Mouse (Mus musculus) thymus, adult 2 months (tissue): ENCODE measurements around the gene Cbfa2t3. TPM values are rescaled to one million over a fixed set of nuclear protein-coding genes. Genes with fewer than 3 reads are reported as not detected.

Experiments
- DNase-seq: peaks from one replicate; pipeline ENCODE4 v3.0.0; 2021
- H3K27ac ChIP-seq: fragments of 200-500 bp; 2 replicates; pipeline ENCODE4 v1.5.1; 2012; ENCODE audit warnings: low read length, control low read depth; ENCODE audit not compliant: control insufficient read depth, insufficient read depth
- H3K27me3 ChIP-seq: fragments of 200-500 bp; 2 replicates; pipeline ENCODE4 v1.6.1; 2012; ENCODE audit warnings: mild to moderate bottlenecking, low read length, moderate library complexity, mixed read lengths; ENCODE audit not compliant: control insufficient read depth, insufficient read depth
- H3K36me3 ChIP-seq: fragments of 200-500 bp; 2 replicates; pipeline ENCODE4 v1.6.1; 2012; ENCODE audit warnings: mild to moderate bottlenecking, low read length, moderate library complexity; ENCODE audit not compliant: control insufficient read depth, insufficient read depth
- H3K4me1 ChIP-seq: fragments of 200-500 bp; replicated peaks from 2 replicates; pipeline ENCODE4 v1.6.1; 2012; ENCODE audit warnings: low read length; ENCODE audit not compliant: control insufficient read depth, insufficient read depth
- H3K4me3 ChIP-seq: fragments of 200-500 bp; 2 replicates; pipeline ENCODE4 v1.5.1; 2012; ENCODE audit warnings: mild to moderate bottlenecking, low read length, control low read depth, moderate library complexity; ENCODE audit not compliant: control insufficient read depth, insufficient read depth
- CTCF ChIP-seq: fragments of 200-500 bp; IDR thresholded peaks from 2 replicates; pipeline ENCODE4 v1.5.1; 2012; ENCODE audit warnings: mild to moderate bottlenecking, control low read depth, low read length, moderate library complexity, borderline replicate concordance; ENCODE audit not compliant: control insufficient read depth, poor library complexity, insufficient read depth; ENCODE audit errors: extremely low read depth
- POLR2A ChIP-seq: fragments of 200-500 bp; IDR thresholded peaks from 2 replicates; pipeline ENCODE4 v1.6.1; 2012; ENCODE audit warnings: mild to moderate bottlenecking, low read length, control low read depth, moderate library complexity; ENCODE audit not compliant: control insufficient read depth, poor library complexity, insufficient read depth; ENCODE audit errors: extremely low read depth
- WGBS: fragments of 180-500 bp; shearing (Covaris S2); methylation state at CpG from one replicate; pipeline ENCODE4 v1.1.7; 2018; 5-methylcytosine and 5-hydroxymethylcytosine counted together
- polyA plus RNA-seq: library from polyadenylated mRNA; depleted of rRNA; stranded (reverse); fragments of >200 nt; gene quantifications from 2 replicates; pipeline ENCODE4 v1.2.3, GENCODE M21; 2012

The Cbfa2t3 gene
- polyA plus RNA-seq, 1 experiment = 62.3 TPM

- H3K4me3 ChIP-seq = no peak overlapping the region
- H3K27ac ChIP-seq = no peak overlapping the region
- WGBS = 91% methylated on average over 19 of the region's 19 CpGs
Observed at GRCm38 (mm10) chr8:122685097-122685861, 13.6 kb downstream of the Cbfa2t3 start.

GRCm38 (mm10) chr8:122682820-122683219 is 16.1 kb downstream of the Cbfa2t3 start:
- 94% methylated on average over 11 of the region's 11 CpGs for WGBS
- Histone ChIP-seq H3K36me3 (no peaks in the 10 kb centered on the region), H3K27me3 (no peaks in the 10 kb centered on the region), H3K4me1 (peaks cover 30% of the 10 kb centered on the region), H3K27ac (no peak overlapping the region), H3K4me3 (no peak overlapping the region)
- TF ChIP-seq CTCF = no peak
- TF ChIP-seq POLR2A = no peak
- DNase-seq = no peak

More at GRCm38 (mm10) chr8:122685097-122685861, 13.6 kb downstream of the Cbfa2t3 start:
- Histone ChIP-seq H3K36me3 (no peaks in the 10 kb centered on the region), H3K27me3 (no peaks in the 10 kb centered on the region), H3K4me1 (peaks cover 19% of the 10 kb centered on the region)
- no peak for DNase-seq
- no peak for TF ChIP-seq CTCF
- no peak for TF ChIP-seq POLR2A

- H3K4me1 ChIP-seq = peaks cover 53% of the 10 kb centered on the region
- H3K36me3 ChIP-seq = no peaks in the 10 kb centered on the region
- TF ChIP-seq CTCF (no peak), POLR2A (no peak)
- DNase-seq = no peak
- H3K27me3 ChIP-seq = no peaks in the 10 kb centered on the region
- 16% methylated on average over 7 of the region's 7 CpGs for WGBS
- H3K27ac ChIP-seq = peak overlapping the region; percentile 33; the same call in 1 of the 2 replicates
- H3K4me3 ChIP-seq = no peak overlapping the region
Observed at GRCm38 (mm10) chr8:122680171-122680570, 18.7 kb downstream of the Cbfa2t3 start.

GRCm38 (mm10) chr8:122679325-122679920 is 19.5 kb downstream of the Cbfa2t3 start:
- 77% methylated on average over 11 of the region's 11 CpGs for WGBS
- H3K27ac ChIP-seq = peak overlapping the region; percentile 31; the same call in 1 of the 2 replicates

GRCm38 (mm10) chr8:122678896-122679210 is 20.1 kb downstream of the Cbfa2t3 start:
- no peak for TF ChIP-seq CTCF
- no peak; the same call in 1 of the 2 replicates for TF ChIP-seq POLR2A
- Histone ChIP-seq H3K27me3 (no peaks in the 10 kb centered on the region), H3K4me1 (peaks cover 53% of the 10 kb centered on the region), H3K36me3 (no peaks in the 10 kb centered on the region), H3K27ac (peak overlapping the region; percentile 25; the same call in 1 of the 2 replicates), H3K4me3 (peak overlapping the region; percentile 80)
- no peak for DNase-seq
- 3% methylated on average over 14 of the region's 14 CpGs for WGBS

More at GRCm38 (mm10) chr8:122679325-122679920, 19.5 kb downstream of the Cbfa2t3 start:
- no peaks in the 10 kb centered on the region for H3K36me3 ChIP-seq
- H3K4me3 ChIP-seq = no peak overlapping the region
- no peaks in the 10 kb centered on the region for H3K27me3 ChIP-seq
- no peak for TF ChIP-seq CTCF
- no peak for TF ChIP-seq POLR2A
- peaks cover 53% of the 10 kb centered on the region for H3K4me1 ChIP-seq
- DNase-seq = no peak

GRCm38 (mm10) chr8:122678061-122678895 is 20.6 kb downstream of the Cbfa2t3 start:
- TF ChIP-seq CTCF (peak; percentile 99), POLR2A (no peak; the same call in 1 of the 2 replicates)
- peak; percentile 92 for DNase-seq
- H3K4me3 ChIP-seq = peak overlapping the region; percentile 80
- no peaks in the 10 kb centered on the region for H3K27me3 ChIP-seq
- no peaks in the 10 kb centered on the region for H3K36me3 ChIP-seq
- WGBS = 3% methylated on average over 125 of the region's 127 CpGs
- peaks cover 53% of the 10 kb centered on the region for H3K4me1 ChIP-seq
- peak overlapping the region; percentile 23 for H3K27ac ChIP-seq
